Mouse (Mus musculus) liver, adult 10 weeks (tissue): ENCODE results near the gene Rnaseh2b. TPM values are rescaled to one million over a fixed set of nuclear protein-coding genes. Genes with fewer than 3 reads are reported as not detected.

Experiments
- polyA plus RNA-seq: library from polyadenylated mRNA; stranded (reverse); fragments of 350-450 nt; fragmentation: Illumina TruSeq; extraction: RNeasy Lipid Tissue Mini Kit (QIAGEN cat#74804); gene quantifications from one replicate; pipeline ENCODE4 v1.2.3, GENCODE M21; 2014; ENCODE audit warnings: low read depth, low replicate concordance

Rnaseh2b gene
- polyA plus RNA-seq: 14.5 TPM

DNA sequence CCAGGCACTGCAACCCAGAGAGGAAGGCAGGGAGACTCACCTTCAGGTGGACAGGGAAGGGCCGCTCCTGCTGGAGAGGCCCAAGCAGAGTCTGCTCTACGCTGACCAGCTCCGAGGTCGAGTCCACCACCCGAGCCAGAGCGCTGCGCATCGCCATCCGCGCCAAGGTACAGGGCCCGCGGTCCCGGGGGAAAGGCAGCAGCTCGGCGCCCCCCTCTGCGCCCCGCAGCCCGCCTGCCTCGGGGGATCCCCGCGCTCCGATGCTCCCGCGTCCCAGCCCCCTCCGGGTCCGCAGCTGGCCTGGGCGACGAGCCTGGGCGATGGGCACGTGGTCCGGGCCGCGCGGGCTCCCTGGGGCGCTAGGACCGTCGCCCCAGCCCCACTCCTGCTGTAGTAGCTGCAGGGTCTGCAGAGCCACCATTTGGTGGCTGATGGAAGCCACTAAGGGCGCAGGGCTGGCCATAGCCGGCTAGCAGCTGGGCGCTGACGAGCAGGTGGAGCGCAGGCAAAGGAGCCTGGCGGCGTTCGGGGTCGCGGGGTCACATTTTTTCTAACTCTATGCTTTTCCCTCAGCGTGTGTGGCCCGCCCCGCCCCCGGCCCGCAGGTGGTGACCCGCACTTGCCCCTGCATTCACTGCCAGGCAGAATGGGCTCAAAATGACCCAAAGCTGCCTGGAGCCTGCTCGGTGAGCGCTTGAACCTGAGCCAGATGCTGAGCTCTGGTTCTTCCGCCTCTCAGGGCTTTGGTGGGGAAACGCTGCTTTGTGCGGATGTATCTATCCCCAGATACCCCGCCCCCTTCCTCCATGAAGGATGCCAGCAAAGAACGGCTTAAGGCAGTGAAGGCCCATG, at the start of gene Rnaseh2b, which contains the start of gene Dleu7:
Gene Rnaseh2b, plus strand, starts transcription at position 102 of the 852 bp plus-strand sequence.
Gene Dleu7, minus strand, starts transcription at position 560 of the 852 bp plus-strand sequence.

Other genes starting within 250 kb of the Rnaseh2b start
- not detected for gene Dleu7, start 458 bp downstream of the Rnaseh2b start, polyA plus RNA-seq
- not detected for gene Gucy1b2, start 163.7 kb downstream of the Rnaseh2b start, polyA plus RNA-seq